Mouse (Mus musculus) frontal cortex, adult 2 months (tissue): ENCODE data around the gene Ufd1. TPM values are rescaled to one million over a fixed set of nuclear protein-coding genes. Genes with fewer than 3 reads are reported as not detected.

Experiments used
- DNase-seq, 2 experiments: peaks; one replicate each; pipeline ENCODE4 v3.0.0; 2022; ENCODE audit warnings: low spot score in 1 of 2; ENCODE audit errors: extremely low spot score in 1 of 2
- polyA plus RNA-seq: library from polyadenylated mRNA; depleted of rRNA; stranded (reverse); fragments of >200 nt; gene quantifications from 2 replicates; pipeline ENCODE4 v1.2.3, GENCODE M21; 2012; rRNA removed

The Ufd1 gene
- 80.4 and 84.1 TPM in 2 replicates for polyA plus RNA-seq

- peak; percentile 94 to 95 for DNase-seq
Observed at GRCm38 (mm10) chr16:18811468-18812384, at the start of gene Ufd1, which contains the start of gene Cdc45. TSS of gene Ufd1 (plus strand) at chr16:18811779. TSS of gene Cdc45 (minus strand) at chr16:18811987.

GRCm38 (mm10) chr16:18762960-18763359, 48.6 kb upstream of the Ufd1 start:
- no peak for DNase-seq

GRCm38 (mm10) chr16:18766390-18766789, 45.2 kb upstream of the Ufd1 start:
- DNase-seq: no peak

GRCm38 (mm10) chr16:18769501-18769900, 42.1 kb upstream of the Ufd1 start:
- no peak for DNase-seq

- no peak for DNase-seq
Observed at GRCm38 (mm10) chr16:18773936-18774335, 37.6 kb upstream of the Ufd1 start.

GRCm38 (mm10) chr16:18775621-18776555, 35.7 kb upstream of the Ufd1 start:
- DNase-seq: no peak

- no peak for DNase-seq
Observed at GRCm38 (mm10) chr16:18776556-18777100, 35.0 kb upstream of the Ufd1 start, which contains the start of gene Cldn5. TSS of gene Cldn5 (plus strand) at chr16:18776847.

- DNase-seq: no peak
Observed at GRCm38 (mm10) chr16:18777101-18778080, 34.2 kb upstream of the Ufd1 start.

- DNase-seq: no peak
Observed at GRCm38 (mm10) chr16:18778461-18778860, 33.1 kb upstream of the Ufd1 start.

- no peak for DNase-seq
Observed at GRCm38 (mm10) chr16:18781810-18782209, 29.8 kb upstream of the Ufd1 start.

- no peak for DNase-seq
Observed at GRCm38 (mm10) chr16:18785025-18785424, 26.6 kb upstream of the Ufd1 start.

- DNase-seq: no peak
Observed at GRCm38 (mm10) chr16:18785485-18785884, 26.1 kb upstream of the Ufd1 start.

- no peak for DNase-seq
Observed at GRCm38 (mm10) chr16:18786652-18787051, 24.9 kb upstream of the Ufd1 start.

- DNase-seq: no peak
Observed at GRCm38 (mm10) chr16:18788627-18789406, 22.8 kb upstream of the Ufd1 start.

GRCm38 (mm10) chr16:18795223-18795899, 16.2 kb upstream of the Ufd1 start:
- peak in 1 of 2 experiments; percentile 37 for DNase-seq

GRCm38 (mm10) chr16:18796645-18797044, 14.9 kb upstream of the Ufd1 start:
- DNase-seq: no peak

GRCm38 (mm10) chr16:18798151-18798550, 13.4 kb upstream of the Ufd1 start:
- DNase-seq: no peak

- DNase-seq: peak; percentile 43 to 84
Observed at GRCm38 (mm10) chr16:18798841-18799240, 12.7 kb upstream of the Ufd1 start.
